Mouse (Mus musculus): ENCODE measurements around the gene Rftn1. TPM values are rescaled to one million over a fixed set of nuclear protein-coding genes. Genes with fewer than 3 reads are reported as not detected.

Rftn1 gene
- polyA plus RNA-seq, 2 experiments, result 14.6 to 15.0 TPM

GRCm38 (mm10) chr17:50227366-50227765, 36.9 kb upstream of the Rftn1 start:
- H3K27me3 ChIP-seq (ENCODE audit: control insufficient read depth, insufficient read depth, low read length), result no peaks in the 10 kb centered on the region
- H3K36me3 ChIP-seq (ENCODE audit: control insufficient read depth, insufficient read depth, low read length), result no peaks in the 10 kb centered on the region
- no peak overlapping the region for H3K4me2 ChIP-seq (replicated peaks; ENCODE audit: low read depth, low read length, severe bottlenecking)
- 67% methylated on average over 7 of the region's 7 CpGs for WGBS
- no peak for ATAC-seq (ENCODE audit: low FRiP score, low read depth)
- H3K27ac ChIP-seq (replicated peaks; ENCODE audit: low read depth, low read length), result no peak overlapping the region
- no peak for DNase-seq (ENCODE audit: low spot score)
- no peaks in the 10 kb centered on the region for H3K4me1 ChIP-seq (ENCODE audit: control insufficient read depth, insufficient read depth, low read length)
- no peak overlapping the region for H3K9ac ChIP-seq (ENCODE audit: low read depth, low read length, severe bottlenecking)
- no peak for TF ChIP-seq POLR2A (IDR thresholded peaks at IDR 0.05; ENCODE audit: borderline replicate concordance, extremely low read depth, insufficient read depth, insufficient read length)
- no peak overlapping the region for H3K4me3 ChIP-seq (replicated peaks; ENCODE audit: low read length)
- H3K9me3 ChIP-seq (ENCODE audit: control insufficient read depth, low read length), result no peaks in the 10 kb centered on the region

DNA sequence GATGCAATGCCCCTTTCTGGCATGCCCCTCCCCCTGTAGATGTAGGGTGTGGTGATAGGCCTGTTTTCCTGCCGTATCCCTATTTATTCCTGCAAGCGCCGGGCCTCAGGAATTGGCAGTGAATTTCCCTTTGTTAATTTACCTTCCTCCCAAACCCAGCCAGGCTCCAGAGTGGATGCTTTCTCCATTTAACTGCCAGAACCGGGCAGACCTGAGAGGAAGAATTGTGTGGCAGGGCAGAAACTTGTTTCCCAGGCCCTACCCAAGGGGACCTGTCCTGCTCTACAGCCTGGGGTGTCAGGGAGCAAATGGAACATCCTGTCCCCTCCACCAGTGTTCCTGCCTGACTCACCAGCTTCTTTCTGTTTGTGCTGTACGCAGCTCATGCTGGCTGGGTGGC, 34.2 kb upstream of the Rftn1 start:
- TF ChIP-seq POLR2A (IDR thresholded peaks at IDR 0.05; ENCODE audit: borderline replicate concordance, extremely low read depth, insufficient read depth, insufficient read length), result no peak
- H3K27me3 ChIP-seq (ENCODE audit: control insufficient read depth, insufficient read depth, low read length), result no peaks in the 10 kb centered on the region
- WGBS, result 64% methylated on average over 5 of the region's 5 CpGs
- no peak overlapping the region for H3K4me3 ChIP-seq (replicated peaks; ENCODE audit: low read length)
- no peak for ATAC-seq (ENCODE audit: low FRiP score, low read depth)
- H3K4me2 ChIP-seq (replicated peaks; ENCODE audit: low read depth, low read length, severe bottlenecking), result no peak overlapping the region
- no peak for DNase-seq (ENCODE audit: low spot score)
- no peaks in the 10 kb centered on the region for H3K9me3 ChIP-seq (ENCODE audit: control insufficient read depth, low read length)
- H3K9ac ChIP-seq (ENCODE audit: low read depth, low read length, severe bottlenecking), result no peak overlapping the region
- H3K36me3 ChIP-seq (ENCODE audit: control insufficient read depth, insufficient read depth, low read length), result no peaks in the 10 kb centered on the region
- no peaks in the 10 kb centered on the region for H3K4me1 ChIP-seq (ENCODE audit: control insufficient read depth, insufficient read depth, low read length)
- H3K27ac ChIP-seq (replicated peaks; ENCODE audit: low read depth, low read length), result no peak overlapping the region

DNA sequence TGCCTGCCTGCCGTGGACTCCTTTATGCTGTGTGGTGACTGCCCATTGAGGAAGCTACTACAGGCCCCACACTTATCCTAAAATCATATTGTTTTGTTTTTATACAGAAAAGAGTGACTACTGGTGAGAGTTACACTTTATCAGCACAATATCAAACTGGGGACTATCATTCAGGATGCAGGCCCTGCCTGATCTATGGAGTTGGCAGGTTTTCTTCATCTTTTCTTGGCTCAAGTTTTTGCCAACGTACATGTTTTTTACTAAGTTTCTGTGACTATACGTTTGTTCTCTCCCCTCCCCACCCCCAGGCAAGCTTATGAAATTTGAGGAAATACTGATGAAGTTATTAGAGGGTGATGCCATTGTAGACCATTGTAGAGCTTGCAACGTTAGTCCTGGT, 27.5 kb upstream of the Rftn1 start:
- DNase-seq (ENCODE audit: low spot score), result no peak
- H3K4me2 ChIP-seq (replicated peaks; ENCODE audit: low read depth, low read length, severe bottlenecking), result no peak overlapping the region
- H3K4me1 ChIP-seq (ENCODE audit: control insufficient read depth, insufficient read depth, low read length), result no peaks in the 10 kb centered on the region
- ATAC-seq (ENCODE audit: low FRiP score, low read depth), result no peak
- no peaks in the 10 kb centered on the region for H3K9me3 ChIP-seq (ENCODE audit: control insufficient read depth, low read length)
- no peak overlapping the region for H3K27ac ChIP-seq (replicated peaks; ENCODE audit: low read depth, low read length)
- H3K36me3 ChIP-seq (ENCODE audit: control insufficient read depth, insufficient read depth, low read length), result no peaks in the 10 kb centered on the region
- H3K4me3 ChIP-seq (replicated peaks; ENCODE audit: low read length), result no peak overlapping the region
- 52% methylated on average over 4 of the region's 4 CpGs for WGBS
- H3K9ac ChIP-seq (ENCODE audit: low read depth, low read length, severe bottlenecking), result no peak overlapping the region
- TF ChIP-seq POLR2A (IDR thresholded peaks at IDR 0.05; ENCODE audit: borderline replicate concordance, extremely low read depth, insufficient read depth, insufficient read length), result no peak
- H3K27me3 ChIP-seq (ENCODE audit: control insufficient read depth, insufficient read depth, low read length), result no peaks in the 10 kb centered on the region

DNA sequence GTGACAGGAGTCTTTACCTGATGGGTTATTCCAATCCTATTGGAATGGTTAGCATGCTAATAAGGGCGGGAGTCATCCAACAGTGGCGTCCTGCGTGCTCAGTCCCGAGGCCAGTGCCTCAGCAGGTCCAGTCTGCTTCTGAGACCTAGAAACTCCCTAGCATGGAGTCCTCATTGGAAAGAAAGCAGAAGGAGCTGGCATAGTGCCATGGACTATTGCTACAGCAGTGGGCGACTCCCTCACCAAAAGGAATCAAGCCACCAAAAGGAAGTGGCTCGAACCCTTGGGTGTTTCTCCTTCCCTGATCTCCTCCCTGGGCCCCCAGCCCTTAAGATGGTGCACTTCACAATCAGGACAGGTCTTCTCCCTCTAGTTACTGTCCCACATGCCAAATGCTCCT, 24.6 kb upstream of the Rftn1 start:
- no peaks in the 10 kb centered on the region for H3K36me3 ChIP-seq (ENCODE audit: control insufficient read depth, insufficient read depth, low read length)
- H3K4me1 ChIP-seq (ENCODE audit: control insufficient read depth, insufficient read depth, low read length), result no peaks in the 10 kb centered on the region
- ATAC-seq (ENCODE audit: low FRiP score, low read depth) (no peak), DNase-seq (ENCODE audit: low spot score) (no peak)
- H3K4me3 ChIP-seq (replicated peaks; ENCODE audit: low read length), result no peak overlapping the region
- H3K27ac ChIP-seq (replicated peaks; ENCODE audit: low read depth, low read length), result no peak overlapping the region
- TF ChIP-seq POLR2A (IDR thresholded peaks at IDR 0.05; ENCODE audit: borderline replicate concordance, extremely low read depth, insufficient read depth, insufficient read length), result no peak
- H3K4me2 ChIP-seq (replicated peaks; ENCODE audit: low read depth, low read length, severe bottlenecking), result no peak overlapping the region
- no peaks in the 10 kb centered on the region for H3K9me3 ChIP-seq (ENCODE audit: control insufficient read depth, low read length)
- H3K9ac ChIP-seq (ENCODE audit: low read depth, low read length, severe bottlenecking), result no peak overlapping the region
- whole genome bisulfite sequencing, result 88% methylated on average over 6 of the region's 6 CpGs
- no peaks in the 10 kb centered on the region for H3K27me3 ChIP-seq (ENCODE audit: control insufficient read depth, insufficient read depth, low read length)

GRCm38 (mm10) chr17:50213117-50213516, 22.6 kb upstream of the Rftn1 start:
- TF ChIP-seq POLR2A (IDR thresholded peaks at IDR 0.05; ENCODE audit: borderline replicate concordance, extremely low read depth, insufficient read depth, insufficient read length), result no peak
- H3K27me3 ChIP-seq (ENCODE audit: control insufficient read depth, insufficient read depth, low read length), result no peaks in the 10 kb centered on the region
- WGBS, result 80% methylated on average over 4 of the region's 4 CpGs

DNA sequence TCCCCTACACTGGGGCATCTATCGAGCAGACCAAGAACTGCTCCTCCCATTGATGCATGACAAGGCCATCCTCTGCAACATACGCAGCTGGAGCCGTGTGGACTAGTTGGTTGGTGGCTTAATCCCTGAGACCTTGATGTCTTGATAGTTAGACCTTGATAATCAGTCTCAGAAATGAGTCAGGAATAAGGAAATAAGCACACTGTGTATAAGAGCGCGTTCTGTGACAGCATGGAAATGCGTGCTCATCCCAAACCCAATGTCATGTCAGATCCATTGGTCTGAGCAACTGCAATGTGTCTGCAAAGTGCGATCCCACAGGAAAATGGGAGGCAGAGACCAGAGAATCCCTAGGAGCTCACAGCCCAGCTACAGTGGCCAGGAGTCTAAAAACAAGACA, 21.3 kb upstream of the Rftn1 start:
- ATAC-seq (ENCODE audit: low FRiP score, low read depth), result no peak
- no peak for DNase-seq (ENCODE audit: low spot score)
- H3K27ac ChIP-seq (replicated peaks; ENCODE audit: low read depth, low read length), result no peak overlapping the region
- no peak overlapping the region for H3K4me2 ChIP-seq (replicated peaks; ENCODE audit: low read depth, low read length, severe bottlenecking)
- no peak for TF ChIP-seq POLR2A (IDR thresholded peaks at IDR 0.05; ENCODE audit: borderline replicate concordance, extremely low read depth, insufficient read depth, insufficient read length)
- no peak overlapping the region for H3K4me3 ChIP-seq (replicated peaks; ENCODE audit: low read length)
- no peaks in the 10 kb centered on the region for H3K27me3 ChIP-seq (ENCODE audit: control insufficient read depth, insufficient read depth, low read length)
- no peaks in the 10 kb centered on the region for H3K36me3 ChIP-seq (ENCODE audit: control insufficient read depth, insufficient read depth, low read length)
- H3K9ac ChIP-seq (ENCODE audit: low read depth, low read length, severe bottlenecking), result no peak overlapping the region
- no peaks in the 10 kb centered on the region for H3K9me3 ChIP-seq (ENCODE audit: control insufficient read depth, low read length)
- 92% methylated on average over 7 of the region's 7 CpGs for WGBS
- no peaks in the 10 kb centered on the region for H3K4me1 ChIP-seq (ENCODE audit: control insufficient read depth, insufficient read depth, low read length)

More at GRCm38 (mm10) chr17:50213117-50213516, 22.6 kb upstream of the Rftn1 start:
- no peak overlapping the region for H3K4me2 ChIP-seq (replicated peaks; ENCODE audit: low read depth, low read length, severe bottlenecking)
- no peak for ATAC-seq (ENCODE audit: low FRiP score, low read depth)
- H3K36me3 ChIP-seq (ENCODE audit: control insufficient read depth, insufficient read depth, low read length), result no peaks in the 10 kb centered on the region
- no peak for DNase-seq (ENCODE audit: low spot score)
- H3K27ac ChIP-seq (replicated peaks; ENCODE audit: low read depth, low read length), result no peak overlapping the region
- no peak overlapping the region for H3K4me3 ChIP-seq (replicated peaks; ENCODE audit: low read length)
- no peak overlapping the region for H3K9ac ChIP-seq (ENCODE audit: low read depth, low read length, severe bottlenecking)
- H3K9me3 ChIP-seq (ENCODE audit: control insufficient read depth, low read length), result no peaks in the 10 kb centered on the region
- no peaks in the 10 kb centered on the region for H3K4me1 ChIP-seq (ENCODE audit: control insufficient read depth, insufficient read depth, low read length)

All from limb, embryonic 14.5 days (tissue).